Mouse (Mus musculus): ENCODE measurements around the gene Gpr160. TPM values are rescaled to one million over a fixed set of nuclear protein-coding genes. Genes with fewer than 3 reads are reported as not detected.
A peak's percentile ranks its signal among the peaks of the same experiment; 100 is the strongest.

The Gpr160 gene
- polyA plus RNA-seq, 1 experiment from 2014 or later, result 14.4 TPM

DNA sequence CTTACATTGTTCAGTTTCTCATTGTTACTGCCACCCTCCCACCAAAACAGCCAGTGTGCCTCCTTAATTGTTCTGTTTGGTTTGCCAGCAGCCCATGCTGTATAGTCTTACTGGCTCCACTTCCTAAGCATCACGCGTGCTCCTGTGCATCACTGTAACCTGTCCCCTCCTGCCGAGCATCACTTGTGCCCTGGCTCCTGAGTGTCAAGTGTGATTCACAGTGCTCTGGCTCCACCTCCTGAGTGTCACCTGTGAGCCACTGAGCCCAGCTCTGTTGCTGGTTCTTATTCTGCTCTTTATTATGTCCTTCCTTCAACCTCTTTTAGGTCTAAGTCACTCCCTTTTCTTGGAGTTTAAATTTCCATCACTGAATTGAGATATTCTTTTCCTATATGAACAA, 31.7 kb downstream of the Gpr160 start:
- H3K4me1 ChIP-seq (replicated peaks; ENCODE audit: control insufficient read depth, insufficient read depth, low read length), result no peaks in the 10 kb centered on the region
- no peak overlapping the region for H3K9ac ChIP-seq (ENCODE audit: low read depth, low read length)
- no peak for ATAC-seq
- H3K9me3 ChIP-seq (ENCODE audit: control insufficient read depth), result no peaks in the 10 kb centered on the region
- peak; percentile 33; the same call in 1 of the 2 replicates for TF ChIP-seq CTCF (IDR thresholded peaks at IDR 0.05; ENCODE audit: low read depth)
- H3K4me3 ChIP-seq (ENCODE audit: low read depth, low read length), result no peak overlapping the region
- H3K27me3 ChIP-seq (replicated peaks; ENCODE audit: control insufficient read depth, insufficient read depth, low read length), result no peaks in the 10 kb centered on the region
- H3K36me3 ChIP-seq (ENCODE audit: control insufficient read depth, insufficient read depth), result no peaks in the 10 kb centered on the region
- H3K27ac ChIP-seq (ENCODE audit: low read depth, low read length), result no peak overlapping the region
- WGBS, result 91% methylated on average over 3 of the region's 3 CpGs
- no peak overlapping the region for H3K4me2 ChIP-seq (replicated peaks; ENCODE audit: low read depth)

DNA sequence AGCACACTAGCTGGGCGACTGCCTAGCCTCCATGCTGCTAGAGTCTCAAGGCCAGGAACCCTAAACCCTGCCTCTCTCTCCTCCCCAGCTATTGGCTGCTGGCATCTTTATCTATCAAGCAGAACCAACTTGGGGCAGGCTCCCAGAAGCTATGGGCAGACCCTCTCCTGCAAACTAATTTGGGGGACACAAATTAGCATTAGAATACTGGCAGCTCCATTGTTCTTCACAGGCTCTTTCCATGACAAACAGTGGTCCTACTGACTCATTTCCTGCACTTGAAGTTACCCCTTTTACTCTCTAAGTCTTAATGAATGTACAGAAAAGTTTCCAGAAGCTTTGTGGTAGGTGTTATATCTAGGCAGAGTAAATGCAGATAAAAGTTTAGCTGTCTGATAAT, 33.3 kb downstream of the Gpr160 start:
- Histone ChIP-seq H3K9me3 (ENCODE audit: control insufficient read depth) (no peaks in the 10 kb centered on the region), H3K27ac (ENCODE audit: low read depth, low read length) (no peak overlapping the region), H3K4me3 (ENCODE audit: low read depth, low read length) (no peak overlapping the region), H3K9ac (ENCODE audit: low read depth, low read length) (no peak overlapping the region), H3K27me3 (replicated peaks; ENCODE audit: control insufficient read depth, insufficient read depth, low read length) (no peaks in the 10 kb centered on the region), H3K4me1 (replicated peaks; ENCODE audit: control insufficient read depth, insufficient read depth, low read length) (no peaks in the 10 kb centered on the region), H3K4me2 (replicated peaks; ENCODE audit: low read depth) (no peak overlapping the region), H3K36me3 (ENCODE audit: control insufficient read depth, insufficient read depth) (no peaks in the 10 kb centered on the region)
- no peak for TF ChIP-seq CTCF (IDR thresholded peaks at IDR 0.05; ENCODE audit: low read depth)
- no peak for ATAC-seq
- WGBS, result 48% methylated on average over 1 of the region's 1 CpGs

DNA sequence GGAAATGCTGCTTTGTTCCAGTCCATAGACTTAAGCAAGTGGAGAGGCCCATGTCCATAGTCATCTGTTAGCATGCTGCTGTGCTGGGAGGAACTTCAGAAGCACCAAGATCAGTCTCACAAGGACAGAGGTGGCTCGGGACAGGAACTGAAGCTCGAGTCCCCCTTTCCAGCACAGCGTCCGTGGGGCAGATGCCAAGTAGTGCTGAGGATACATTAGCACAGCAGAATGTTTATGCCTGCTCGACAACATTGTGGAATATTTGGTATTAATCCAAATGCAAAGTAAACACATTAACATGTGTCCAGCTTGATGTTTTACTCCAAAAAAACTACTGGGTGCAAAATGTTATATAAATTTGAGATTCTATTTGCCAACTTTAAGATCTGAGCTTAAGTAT, 41.0 kb downstream of the Gpr160 start:
- Histone ChIP-seq H3K36me3 (ENCODE audit: control insufficient read depth, insufficient read depth) (peaks cover 32% of the 10 kb centered on the region; the same call in 1 of the 2 replicates), H3K27ac (ENCODE audit: low read depth, low read length) (no peak overlapping the region), H3K9me3 (ENCODE audit: control insufficient read depth) (no peaks in the 10 kb centered on the region), H3K4me1 (replicated peaks; ENCODE audit: control insufficient read depth, insufficient read depth, low read length) (no peaks in the 10 kb centered on the region), H3K4me2 (replicated peaks; ENCODE audit: low read depth) (no peak overlapping the region), H3K9ac (ENCODE audit: low read depth, low read length) (no peak overlapping the region), H3K27me3 (replicated peaks; ENCODE audit: control insufficient read depth, insufficient read depth, low read length) (no peaks in the 10 kb centered on the region), H3K4me3 (ENCODE audit: low read depth, low read length) (no peak overlapping the region)
- no peak for TF ChIP-seq CTCF (IDR thresholded peaks at IDR 0.05; ENCODE audit: low read depth)
- no peak for ATAC-seq
- 67% methylated on average over 5 of the region's 5 CpGs for WGBS

GRCm38 (mm10) chr3:30899407-30899806, 43.7 kb downstream of the Gpr160 start:
- TF ChIP-seq CTCF (IDR thresholded peaks at IDR 0.05; ENCODE audit: low read depth), result no peak
- Histone ChIP-seq H3K36me3 (ENCODE audit: control insufficient read depth, insufficient read depth) (peaks cover 36% of the 10 kb centered on the region), H3K27ac (ENCODE audit: low read depth, low read length) (no peak overlapping the region), H3K4me2 (replicated peaks; ENCODE audit: low read depth) (no peak overlapping the region), H3K4me1 (replicated peaks; ENCODE audit: control insufficient read depth, insufficient read depth, low read length) (no peaks in the 10 kb centered on the region), H3K9me3 (ENCODE audit: control insufficient read depth) (no peaks in the 10 kb centered on the region), H3K9ac (ENCODE audit: low read depth, low read length) (no peak overlapping the region), H3K4me3 (ENCODE audit: low read depth, low read length) (no peak overlapping the region), H3K27me3 (replicated peaks; ENCODE audit: control insufficient read depth, insufficient read depth, low read length) (no peaks in the 10 kb centered on the region)
- ATAC-seq, result no peak; the same call in 1 of the 2 replicates
- 58% methylated on average over 8 of the region's 8 CpGs for WGBS

DNA sequence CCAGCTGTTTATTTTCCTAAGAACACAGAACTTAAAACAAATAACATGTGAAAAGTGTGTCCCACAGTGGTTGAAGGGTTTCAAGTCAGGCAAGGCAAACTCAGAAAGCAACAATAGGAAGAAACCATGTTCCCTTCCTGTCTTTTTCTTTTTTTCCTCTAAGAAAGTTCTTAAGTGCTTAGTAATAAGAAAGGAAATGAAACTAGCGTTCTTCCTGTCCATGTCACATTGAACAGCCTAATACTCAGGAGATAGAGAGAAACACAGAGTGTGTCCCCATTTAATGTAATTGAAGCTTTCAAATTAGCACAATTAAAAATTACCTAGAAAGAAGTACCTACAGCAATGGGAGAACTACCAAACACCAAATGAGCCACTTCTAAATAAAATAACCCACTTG, 48.9 kb downstream of the Gpr160 start:
- no peaks in the 10 kb centered on the region for H3K9me3 ChIP-seq (ENCODE audit: control insufficient read depth)
- H3K4me1 ChIP-seq (replicated peaks; ENCODE audit: control insufficient read depth, insufficient read depth, low read length), result no peaks in the 10 kb centered on the region
- H3K27ac ChIP-seq (ENCODE audit: low read depth, low read length), result no peak overlapping the region
- WGBS, result 86% methylated on average over 1 of the region's 1 CpGs
- H3K9ac ChIP-seq (ENCODE audit: low read depth, low read length), result no peak overlapping the region
- no peak for TF ChIP-seq CTCF (IDR thresholded peaks at IDR 0.05; ENCODE audit: low read depth)
- peaks cover 43% of the 10 kb centered on the region for H3K36me3 ChIP-seq (ENCODE audit: control insufficient read depth, insufficient read depth)
- no peak for ATAC-seq
- H3K4me3 ChIP-seq (ENCODE audit: low read depth, low read length), result no peak overlapping the region
- H3K27me3 ChIP-seq (replicated peaks; ENCODE audit: control insufficient read depth, insufficient read depth, low read length), result no peaks in the 10 kb centered on the region
- no peak overlapping the region for H3K4me2 ChIP-seq (replicated peaks; ENCODE audit: low read depth)

DNA sequence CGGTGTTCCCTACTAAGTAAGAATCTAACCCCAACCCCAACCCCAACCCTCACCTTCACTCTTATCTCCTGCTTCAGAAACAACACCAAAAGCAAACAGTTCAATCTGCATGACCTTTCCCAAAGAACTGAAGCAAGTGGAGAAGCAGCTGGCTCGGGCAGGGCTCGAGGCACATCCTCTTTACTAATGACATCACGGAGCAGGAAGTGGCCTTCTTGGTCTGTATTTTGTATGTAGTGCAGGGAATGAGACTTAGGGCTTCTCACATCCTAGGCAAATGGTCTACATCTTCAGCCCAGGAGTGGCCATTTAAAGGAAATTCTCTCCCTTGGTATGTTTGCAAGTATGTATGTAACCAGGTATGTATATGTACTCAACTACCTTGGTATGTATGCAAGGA, 61.4 kb downstream of the Gpr160 start:
- H3K4me3 ChIP-seq (ENCODE audit: low read depth, low read length), result no peak overlapping the region
- peak; percentile 43; the same call in 1 of the 2 replicates for ATAC-seq
- WGBS, result 37% methylated on average over 4 of the region's 4 CpGs
- H3K9ac ChIP-seq (ENCODE audit: low read depth, low read length), result no peak overlapping the region
- peaks cover 53% of the 10 kb centered on the region for H3K36me3 ChIP-seq (ENCODE audit: control insufficient read depth, insufficient read depth)
- H3K9me3 ChIP-seq (ENCODE audit: control insufficient read depth), result 0 out of 2 replicates have a peak, but pooled peaks cover 6% of the 10 kb centered on the region
- no peak overlapping the region for H3K27ac ChIP-seq (ENCODE audit: low read depth, low read length)
- no peak for TF ChIP-seq CTCF (IDR thresholded peaks at IDR 0.05; ENCODE audit: low read depth)
- no peak overlapping the region for H3K4me2 ChIP-seq (replicated peaks; ENCODE audit: low read depth)
- no peaks in the 10 kb centered on the region for H3K27me3 ChIP-seq (replicated peaks; ENCODE audit: control insufficient read depth, insufficient read depth, low read length)
- H3K4me1 ChIP-seq (replicated peaks; ENCODE audit: control insufficient read depth, insufficient read depth, low read length), result no peaks in the 10 kb centered on the region

GRCm38 (mm10) chr3:30927664-30928063, 71.9 kb downstream of the Gpr160 start:
- Histone ChIP-seq H3K36me3 (ENCODE audit: control insufficient read depth, insufficient read depth) (peaks cover 40% of the 10 kb centered on the region), H3K27me3 (replicated peaks; ENCODE audit: control insufficient read depth, insufficient read depth, low read length) (no peaks in the 10 kb centered on the region), H3K27ac (ENCODE audit: low read depth, low read length) (no peak overlapping the region), H3K9ac (ENCODE audit: low read depth, low read length) (no peak overlapping the region), H3K4me1 (replicated peaks; ENCODE audit: control insufficient read depth, insufficient read depth, low read length) (no peaks in the 10 kb centered on the region), H3K4me3 (ENCODE audit: low read depth, low read length) (no peak overlapping the region), H3K9me3 (ENCODE audit: control insufficient read depth) (no peaks in the 10 kb centered on the region), H3K4me2 (replicated peaks; ENCODE audit: low read depth) (no peak overlapping the region)
- ATAC-seq, result no peak
- 82% methylated on average over 3 of the region's 3 CpGs for WGBS
- TF ChIP-seq CTCF (IDR thresholded peaks at IDR 0.05; ENCODE audit: low read depth), result no peak

Measured in intestine, postnatal 0 days (tissue).